Mouse (Mus musculus) stomach, postnatal 0 days (tissue): ENCODE measurements at regions not wholly inside any gene's neighbourhood (a gene's known extent, or its start where the extent isn't known, plus 50 kb on each side); places are given as distances from the start of the nearest gene placed in this dataset.
A peak's percentile ranks its signal among the peaks of the same experiment; 100 is the strongest.

Experiments used
- ATAC-seq: fragments of 200-750 bp; cut with Nextera tagmentation; 2 replicates; pipeline ENCODE4 v1.8.0; 2017; ENCODE audit not compliant: low FRiP score, low TSS enrichment
- DNase-seq: peaks from one replicate; pipeline ENCODE4 v3.0.0-alpha.2; 2016; ENCODE audit warnings: low spot score
- H3K27ac ChIP-seq: fragments of 300-500 bp; sonication (generic); replicated peaks from 2 replicates; pipeline ENCODE4 v1.5.1; 2014; ENCODE audit warnings: mild to moderate bottlenecking, control low read depth
- H3K27me3 ChIP-seq: fragments of 300-500 bp; sonication (generic); 2 replicates; pipeline ENCODE4 v1.6.1; 2014; ENCODE audit warnings: low read length; ENCODE audit not compliant: control insufficient read depth, insufficient read depth
- H3K36me3 ChIP-seq: fragments of 300-500 bp; sonication (generic); 2 replicates; pipeline ENCODE4 v1.6.1; 2014; ENCODE audit warnings: low read length, mixed read lengths; ENCODE audit not compliant: control insufficient read depth, insufficient read depth
- H3K4me1 ChIP-seq: fragments of 300-500 bp; sonication (generic); replicated peaks from 2 replicates; pipeline ENCODE4 v1.6.1; 2014; ENCODE audit warnings: antibody characterized with exemption; ENCODE audit not compliant: control insufficient read depth, insufficient read depth
- H3K4me2 ChIP-seq: fragments of 300-500 bp; sonication (generic); replicated peaks from 2 replicates; pipeline ENCODE4 v1.6.1; 2014; ENCODE audit warnings: low read depth, mild to moderate bottlenecking, control low read depth, moderate library complexity
- H3K4me3 ChIP-seq: fragments of 300-500 bp; sonication (generic); 2 replicates; pipeline ENCODE4 v1.5.1; 2014; ENCODE audit warnings: low read depth, low read length, control low read depth
- H3K9ac ChIP-seq: fragments of 300-500 bp; sonication (generic); 2 replicates; pipeline ENCODE4 v1.6.1; 2014; ENCODE audit warnings: mild to moderate bottlenecking, low read length, control low read depth, mixed read lengths
- H3K9me3 ChIP-seq: fragments of 300-500 bp; sonication (generic); 2 replicates; pipeline ENCODE4 v1.6.1; 2016; ENCODE audit warnings: low read length; ENCODE audit not compliant: control insufficient read depth
- CTCF ChIP-seq: IDR thresholded peaks from 2 replicates; pipeline ENCODE4 v1.5.1; 2016; ENCODE audit warnings: antibody characterized with exemption, low read depth, mild to moderate bottlenecking, moderate library complexity
- EP300 ChIP-seq: optimal IDR thresholded peaks from 2 replicates; pipeline ENCODE3; 2016; ENCODE audit warnings: antibody characterized with exemption
- WGBS: fragments of 180-500 bp; shearing (Covaris S2); extraction: QIAGEN DNeasy Blood & Tissue Kit; methylation state at CpG from one replicate; pipeline ENCODE4 v1.1.7; 2014; 5-methylcytosine and 5-hydroxymethylcytosine counted together

DNA sequence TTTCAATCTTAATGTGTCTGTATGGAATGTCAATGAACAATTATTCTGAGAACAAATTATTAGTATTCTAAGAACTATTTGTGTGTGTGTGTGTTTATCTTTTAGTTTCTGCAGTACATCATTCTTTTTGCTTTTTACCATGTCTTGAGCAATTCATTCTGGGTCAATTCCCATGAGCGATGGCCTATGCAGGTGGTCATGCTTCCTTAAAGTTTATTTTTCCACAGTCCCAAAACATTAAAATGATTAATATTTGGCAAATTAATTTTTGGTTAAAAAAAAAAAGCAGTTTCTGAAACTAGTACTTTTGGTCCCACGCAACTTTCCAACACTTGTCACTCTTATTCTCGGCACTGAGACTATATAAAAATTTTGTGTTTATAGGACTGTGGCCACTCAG is 416.8 kb upstream of the Rgmb start:
- WGBS: 85% methylated on average over 3 of the region's 3 CpGs
- no peaks in the 10 kb centered on the region for H3K27me3 ChIP-seq
- no peak overlapping the region for H3K4me3 ChIP-seq
- H3K9me3 ChIP-seq: no peaks in the 10 kb centered on the region
- H3K4me1 ChIP-seq: no peaks in the 10 kb centered on the region
- H3K9ac ChIP-seq: no peak overlapping the region
- H3K4me2 ChIP-seq: no peak overlapping the region
- H3K36me3 ChIP-seq: no peaks in the 10 kb centered on the region
- no peak for TF ChIP-seq EP300
- no peak for TF ChIP-seq CTCF
- no peak for ATAC-seq
- DNase-seq: no peak
- no peak overlapping the region for H3K27ac ChIP-seq

DNA sequence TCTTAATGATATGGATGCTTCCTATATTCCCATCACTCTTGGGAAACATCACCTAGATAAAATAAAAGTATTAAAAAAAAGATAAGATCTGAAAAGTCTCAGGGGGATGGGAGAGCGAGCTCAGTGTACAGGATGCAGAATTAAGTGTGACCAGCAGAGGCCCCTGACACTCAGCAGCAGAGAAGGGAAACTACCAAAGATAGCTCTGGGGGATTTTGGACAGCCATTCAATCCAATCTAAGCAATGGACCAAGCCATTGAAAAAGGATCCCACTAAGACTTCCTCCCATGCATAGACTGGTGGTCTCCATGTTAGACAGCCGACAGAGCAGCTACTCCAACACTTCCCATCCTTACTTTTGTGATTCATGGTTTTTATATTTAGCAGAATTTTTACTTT is 390.4 kb upstream of the Rgmb start:
- Histone ChIP-seq H3K36me3 (no peaks in the 10 kb centered on the region), H3K4me3 (no peak overlapping the region), H3K9me3 (no peaks in the 10 kb centered on the region), H3K4me1 (no peaks in the 10 kb centered on the region), H3K27me3 (no peaks in the 10 kb centered on the region), H3K27ac (no peak overlapping the region), H3K9ac (no peak overlapping the region), H3K4me2 (no peak overlapping the region)
- 84% methylated on average over 2 of the region's 2 CpGs for WGBS
- DNase-seq (no peak), ATAC-seq (no peak)
- TF ChIP-seq EP300 (no peak), CTCF (0 out of 2 replicates have a peak, but pooled peaks have one; percentile 10)

DNA sequence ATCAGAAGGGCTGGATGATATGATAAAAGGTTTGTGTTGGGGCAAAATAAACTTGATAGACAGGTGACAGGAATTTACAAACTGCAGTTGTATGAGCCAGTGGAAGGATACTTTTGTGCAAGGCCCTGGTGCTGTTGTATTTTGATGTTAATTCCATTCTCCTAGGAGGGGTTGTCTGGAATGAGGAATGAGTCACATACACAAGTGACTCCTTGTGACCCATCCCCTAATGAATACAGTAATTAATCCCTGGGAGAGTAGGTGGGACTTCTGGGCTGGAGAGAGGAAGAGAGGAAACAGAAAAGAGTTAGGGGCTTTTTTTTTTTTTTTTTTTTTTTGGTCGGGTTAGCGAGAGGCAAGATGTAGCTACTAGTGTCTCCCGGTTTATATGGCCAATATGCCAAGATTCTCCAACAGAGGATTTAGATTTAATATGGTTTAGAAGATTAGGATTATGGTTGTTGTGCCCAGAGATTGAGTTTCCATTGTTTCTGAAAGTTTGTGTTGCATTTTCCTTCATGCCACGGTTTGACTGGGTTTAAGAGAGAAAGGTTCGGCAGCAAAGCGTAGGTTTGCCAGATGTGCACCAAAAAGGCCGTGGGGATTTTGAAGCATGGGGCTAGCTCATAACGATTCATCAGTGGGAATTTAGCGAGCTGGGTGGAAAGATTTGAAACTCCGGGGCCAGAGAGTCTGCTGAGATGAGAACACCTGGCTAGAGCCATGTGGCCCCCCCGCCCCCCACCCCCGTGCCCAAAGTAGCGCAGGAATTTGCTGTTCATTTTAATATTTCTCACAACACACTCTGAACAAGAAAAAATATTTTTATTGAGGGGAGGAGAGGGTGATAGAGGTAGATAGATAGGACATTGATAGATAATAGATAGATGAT is 389.1 kb upstream of the Rgmb start:
- no peak overlapping the region for H3K4me3 ChIP-seq
- no peaks in the 10 kb centered on the region for H3K27me3 ChIP-seq
- ATAC-seq: no peak
- no peak overlapping the region for H3K4me2 ChIP-seq
- no peaks in the 10 kb centered on the region for H3K9me3 ChIP-seq
- H3K4me1 ChIP-seq: no peaks in the 10 kb centered on the region
- no peaks in the 10 kb centered on the region for H3K36me3 ChIP-seq
- H3K9ac ChIP-seq: no peak overlapping the region
- 91% methylated on average over 13 of the region's 13 CpGs for WGBS
- no peak overlapping the region for H3K27ac ChIP-seq
- no peak for TF ChIP-seq CTCF
- no peak for TF ChIP-seq EP300
- no peak for DNase-seq

DNA sequence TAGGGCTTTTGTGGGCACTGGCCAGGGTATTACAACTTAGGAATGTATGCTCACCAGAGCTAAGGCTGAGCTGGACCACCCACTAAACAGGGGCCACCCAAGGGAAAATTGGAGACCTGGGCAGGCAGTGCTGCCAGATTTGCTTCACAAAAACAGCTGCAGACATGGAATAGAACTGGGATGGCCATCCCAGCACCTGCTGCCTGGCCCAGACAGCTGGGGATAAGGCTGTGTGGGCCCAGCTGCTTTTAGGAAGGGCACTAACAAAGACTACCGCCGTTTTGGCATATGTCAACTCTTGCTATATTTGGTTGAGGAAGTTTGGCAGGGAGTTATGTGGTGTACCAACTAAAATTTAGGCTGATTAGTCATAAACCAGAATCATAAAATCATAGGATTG is 387.8 kb upstream of the Rgmb start:
- Histone ChIP-seq H3K9ac (no peak overlapping the region), H3K9me3 (no peaks in the 10 kb centered on the region), H3K36me3 (no peaks in the 10 kb centered on the region), H3K27me3 (no peaks in the 10 kb centered on the region), H3K4me1 (no peaks in the 10 kb centered on the region), H3K4me3 (no peak overlapping the region), H3K4me2 (no peak overlapping the region), H3K27ac (no peak overlapping the region)
- no peak for TF ChIP-seq EP300
- TF ChIP-seq CTCF: no peak
- ATAC-seq (no peak), DNase-seq (no peak)
- 56% methylated on average over 2 of the region's 2 CpGs for WGBS

GRCm38 (mm10) chr17:16216796-16217195 is 386.0 kb upstream of the Rgmb start:
- ATAC-seq (no peak), DNase-seq (no peak)
- H3K4me1 ChIP-seq: no peaks in the 10 kb centered on the region
- H3K27me3 ChIP-seq: no peaks in the 10 kb centered on the region
- H3K4me2 ChIP-seq: no peak overlapping the region
- no peak overlapping the region for H3K9ac ChIP-seq
- no peak for TF ChIP-seq CTCF
- WGBS: 64% methylated on average over 2 of the region's 2 CpGs
- no peaks in the 10 kb centered on the region for H3K9me3 ChIP-seq
- H3K27ac ChIP-seq: no peak overlapping the region
- no peak overlapping the region for H3K4me3 ChIP-seq
- no peaks in the 10 kb centered on the region for H3K36me3 ChIP-seq

GRCm38 (mm10) chr17:16193636-16194035 is 362.8 kb upstream of the Rgmb start:
- no peak overlapping the region for H3K4me3 ChIP-seq
- ATAC-seq: no peak
- no peak for TF ChIP-seq CTCF
- TF ChIP-seq EP300: no peak
- H3K9ac ChIP-seq: no peak overlapping the region
- no peak overlapping the region for H3K27ac ChIP-seq
- H3K27me3 ChIP-seq: no peaks in the 10 kb centered on the region
- no peak overlapping the region for H3K4me2 ChIP-seq
- 43% methylated on average over 1 of the region's 1 CpGs for WGBS
- no peaks in the 10 kb centered on the region for H3K9me3 ChIP-seq
- H3K4me1 ChIP-seq: no peaks in the 10 kb centered on the region
- H3K36me3 ChIP-seq: no peaks in the 10 kb centered on the region
- DNase-seq: no peak
